Mouse (Mus musculus): ENCODE results near the gene Mrps25.

DNA sequence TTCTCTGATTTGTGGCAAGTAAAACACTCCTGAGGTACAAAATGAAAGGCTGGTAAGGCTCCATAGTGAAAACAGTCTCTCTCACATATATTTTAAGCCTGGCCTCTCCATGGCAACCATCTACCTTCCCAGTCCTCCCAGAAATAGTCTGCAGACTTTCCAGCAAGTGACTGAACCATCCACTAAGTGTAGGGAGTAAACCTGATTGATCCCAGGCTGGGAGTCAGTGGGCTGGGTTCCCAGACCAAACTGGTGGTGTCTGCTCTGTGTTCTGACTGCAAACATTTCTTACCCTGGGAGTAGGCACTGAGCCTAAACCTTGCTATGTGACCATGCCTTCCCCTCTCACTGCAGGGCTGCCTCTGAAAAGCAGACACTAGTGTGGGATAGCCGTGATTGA lies 41.1 kb upstream of the Mrps25 start:
- no peak for TF ChIP-seq POLR2A (IDR thresholded peaks at IDR 0.05; ENCODE audit: borderline replicate concordance, extremely low read depth, low read depth, low read length)
- no peak for TF ChIP-seq CTCF (IDR thresholded peaks at IDR 0.05; ENCODE audit: insufficient read depth, low read length)

Measured in lung, adult 2 months (tissue).